Mouse (Mus musculus): ENCODE results near the gene Polr1c. TPM values are rescaled to one million over a fixed set of nuclear protein-coding genes. Genes with fewer than 3 reads are reported as not detected.

Polr1c gene
- total RNA-seq (2014; fragmentation: Nextera tagmentation): 86.8 and 97.0 TPM in 2 replicates
- total RNA-seq (2017): 40.4 and 65.2 TPM in 2 replicates

- peak; percentile 87 for ATAC-seq (replicated peaks; ENCODE audit: poor library complexity, severe bottlenecking)
Observed at GRCm38 (mm10) chr17:46247512-46248188, at the start of gene Polr1c, which contains the start of gene Yipf3. Gene Polr1c, minus strand, starts transcription at chr17:46248054. Gene Yipf3, plus strand, starts transcription at chr17:46248080.

DNA sequence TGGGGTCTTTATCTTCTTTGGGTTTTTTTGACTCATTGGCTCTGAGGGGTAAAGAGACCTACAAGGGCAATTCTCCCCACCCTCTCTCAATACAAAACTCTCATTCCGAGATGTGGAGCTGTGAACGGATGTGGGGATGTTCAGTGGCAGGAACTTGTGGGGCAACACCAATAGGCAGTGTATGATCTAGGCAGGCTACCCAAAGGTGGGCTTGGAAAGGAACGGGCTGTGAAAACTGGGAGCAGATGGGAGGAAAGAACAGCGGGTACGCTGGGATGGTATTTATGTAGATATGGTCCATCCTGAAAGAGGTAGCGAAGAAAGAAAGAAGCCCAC, 49.1 kb upstream of the Polr1c start:
- no peak for ATAC-seq (replicated peaks; ENCODE audit: poor library complexity, severe bottlenecking)

DNA sequence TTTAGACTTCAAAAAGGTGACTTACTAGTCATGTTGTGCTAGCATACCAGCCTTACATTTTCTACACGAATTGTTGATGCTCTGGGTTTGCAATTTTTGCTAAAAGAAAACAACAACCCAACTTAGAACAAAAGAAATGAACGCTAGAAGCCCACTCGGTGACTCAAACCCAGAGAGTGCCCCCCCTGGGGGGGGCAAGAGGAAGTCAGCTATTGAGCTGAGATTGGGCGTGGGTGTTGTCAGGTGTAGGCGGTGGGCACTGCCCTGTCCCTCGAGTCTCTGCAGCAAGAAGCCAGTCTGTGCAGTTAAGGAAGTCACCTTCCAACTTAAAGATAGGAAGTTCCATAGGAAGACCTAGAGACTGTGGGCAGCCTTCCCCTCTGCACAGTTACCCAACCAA, 48.7 kb upstream of the Polr1c start:
- 0 out of 2 replicates have a peak, but pooled peaks have one; percentile 9 for ATAC-seq (replicated peaks; ENCODE audit: poor library complexity, severe bottlenecking)

DNA sequence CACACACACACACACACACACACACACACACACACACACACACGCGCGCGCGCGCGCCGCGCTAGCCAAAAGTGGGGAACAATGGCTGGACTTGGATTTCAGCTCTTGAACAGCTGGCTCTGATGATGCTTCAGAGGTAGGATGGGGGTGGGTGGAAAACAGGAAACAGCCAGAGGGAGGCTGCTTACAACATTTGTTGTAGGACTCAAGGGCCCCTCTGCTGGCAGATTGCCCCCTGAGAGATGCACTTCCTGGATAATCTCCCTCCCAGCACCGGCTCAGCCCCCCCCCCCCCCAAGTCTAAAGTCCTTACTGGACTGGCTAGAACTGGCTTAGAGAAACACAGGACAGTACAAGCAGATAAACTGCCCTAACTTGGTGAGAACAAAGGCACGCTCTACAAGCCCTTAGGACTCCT, 39.8 kb upstream of the Polr1c start:
- ATAC-seq (replicated peaks; ENCODE audit: poor library complexity, severe bottlenecking): peak; percentile 59

GRCm38 (mm10) chr17:46285407-46285806, 37.6 kb upstream of the Polr1c start:
- no peak for ATAC-seq (replicated peaks; ENCODE audit: poor library complexity, severe bottlenecking)

DNA sequence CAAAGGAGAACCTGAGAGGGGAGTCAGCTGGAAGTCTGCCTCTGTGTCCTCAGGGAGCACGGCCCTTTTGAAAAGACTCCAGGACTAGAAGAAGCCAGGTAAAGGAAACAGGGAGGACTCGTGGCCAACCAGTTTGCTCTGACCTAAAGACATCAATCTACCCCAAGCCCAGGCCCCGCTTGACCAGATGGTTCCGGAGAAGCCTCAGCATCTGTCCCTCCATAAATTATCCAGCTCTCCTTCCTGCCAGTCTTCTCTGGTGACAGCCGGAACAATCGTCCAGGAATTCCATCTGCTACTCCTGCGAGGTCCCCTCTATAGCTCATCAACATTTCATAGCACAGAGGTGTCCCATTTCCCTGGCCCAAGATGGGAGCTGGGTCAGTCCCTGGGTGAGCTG, 36.8 kb upstream of the Polr1c start:
- no peak for ATAC-seq (replicated peaks; ENCODE audit: poor library complexity, severe bottlenecking)

GRCm38 (mm10) chr17:46283911-46284310, 36.1 kb upstream of the Polr1c start:
- no peak for ATAC-seq (replicated peaks; ENCODE audit: poor library complexity, severe bottlenecking)

GRCm38 (mm10) chr17:46283140-46283539, 35.3 kb upstream of the Polr1c start:
- 0 out of 2 replicates have a peak, but pooled peaks have one; percentile 10 for ATAC-seq (replicated peaks; ENCODE audit: poor library complexity, severe bottlenecking)

DNA sequence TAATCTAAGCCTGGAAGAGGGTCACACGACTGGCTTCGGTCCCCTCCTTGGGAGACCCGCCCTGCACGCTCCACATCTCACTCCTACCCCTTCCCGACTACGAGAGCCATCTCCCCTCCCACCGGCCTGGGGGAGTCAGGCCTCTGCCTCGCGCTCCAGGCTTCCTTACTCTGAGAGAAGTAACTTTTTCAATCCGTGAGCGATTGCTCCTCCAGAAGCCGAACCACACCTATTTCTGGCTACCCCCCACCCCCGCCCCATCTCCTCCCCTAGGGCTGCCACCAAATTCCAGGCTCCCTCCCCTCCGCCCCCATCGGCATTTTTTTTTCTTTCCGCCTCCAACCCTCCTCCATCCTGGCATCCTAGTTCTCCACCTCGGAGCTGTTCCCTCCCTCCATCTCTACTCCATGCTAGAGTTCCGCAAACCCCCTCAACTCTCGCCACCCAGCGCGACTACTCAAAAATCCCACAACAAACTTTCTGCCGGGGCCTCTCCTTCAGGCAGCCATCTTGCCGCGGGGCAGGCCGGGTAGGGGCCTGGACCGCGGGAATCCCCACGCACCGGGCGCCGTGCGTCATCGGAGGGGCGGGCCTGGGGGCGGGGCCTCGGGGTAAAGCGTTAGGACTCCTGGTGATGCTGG, 34.7 kb upstream of the Polr1c start, which contains the start of gene Tjap1:
Gene Tjap1 (minus strand): TSS at position 544 of the 641 bp plus-strand sequence.
- peak; percentile 90 for ATAC-seq (replicated peaks; ENCODE audit: poor library complexity, severe bottlenecking)

- ATAC-seq (replicated peaks; ENCODE audit: poor library complexity, severe bottlenecking): no peak
Observed at GRCm38 (mm10) chr17:46278011-46278765, 30.3 kb upstream of the Polr1c start.

GRCm38 (mm10) chr17:46277586-46277985, 29.7 kb upstream of the Polr1c start:
- no peak for ATAC-seq (replicated peaks; ENCODE audit: poor library complexity, severe bottlenecking)

DNA sequence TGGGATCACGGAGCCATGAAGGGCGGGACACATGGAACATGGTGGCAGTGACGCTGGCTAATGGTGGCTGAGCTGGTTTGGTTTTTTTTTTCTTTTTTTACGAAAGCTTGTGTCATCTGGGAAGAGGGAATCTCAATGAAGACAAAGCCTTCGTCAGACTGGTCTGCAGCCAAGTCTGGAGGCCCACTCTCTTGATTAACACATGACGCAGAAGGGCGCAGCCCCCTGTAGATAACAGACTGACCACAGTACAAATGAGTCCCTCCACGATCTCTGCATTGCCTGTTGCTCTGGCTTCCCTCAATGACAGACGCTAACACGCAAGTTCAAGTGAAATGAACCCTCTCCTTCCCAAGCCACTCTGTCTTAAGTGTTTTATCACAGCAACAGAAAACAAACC, 27.7 kb upstream of the Polr1c start:
- no peak for ATAC-seq (replicated peaks; ENCODE audit: poor library complexity, severe bottlenecking)

- ATAC-seq (replicated peaks; ENCODE audit: poor library complexity, severe bottlenecking): no peak
Observed at GRCm38 (mm10) chr17:46275034-46275433, 27.2 kb upstream of the Polr1c start.

- ATAC-seq (replicated peaks; ENCODE audit: poor library complexity, severe bottlenecking): no peak
Observed at GRCm38 (mm10) chr17:46274465-46274864, 26.6 kb upstream of the Polr1c start.

DNA sequence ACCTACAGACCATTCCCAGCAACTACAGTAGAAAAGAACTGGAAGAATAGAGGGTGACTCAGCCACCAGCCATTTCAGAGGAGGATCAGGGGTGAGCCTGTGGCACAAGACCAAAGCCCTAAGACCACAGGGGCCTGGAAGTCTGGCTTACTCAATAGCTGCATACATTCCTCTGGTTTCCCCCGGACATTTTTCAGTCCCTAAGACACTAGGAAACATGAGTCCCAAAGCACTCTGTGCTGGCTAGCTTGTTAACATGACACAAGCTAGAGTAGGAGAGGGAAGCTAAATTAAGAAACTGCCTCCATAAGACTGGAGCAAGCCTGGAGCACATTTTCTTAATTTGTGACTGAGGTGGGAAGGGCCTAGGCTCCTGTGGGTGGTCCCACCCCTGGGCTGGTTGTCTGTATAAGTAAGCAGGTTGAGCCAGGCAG, 26.0 kb upstream of the Polr1c start:
- ATAC-seq (replicated peaks; ENCODE audit: poor library complexity, severe bottlenecking): no peak

DNA sequence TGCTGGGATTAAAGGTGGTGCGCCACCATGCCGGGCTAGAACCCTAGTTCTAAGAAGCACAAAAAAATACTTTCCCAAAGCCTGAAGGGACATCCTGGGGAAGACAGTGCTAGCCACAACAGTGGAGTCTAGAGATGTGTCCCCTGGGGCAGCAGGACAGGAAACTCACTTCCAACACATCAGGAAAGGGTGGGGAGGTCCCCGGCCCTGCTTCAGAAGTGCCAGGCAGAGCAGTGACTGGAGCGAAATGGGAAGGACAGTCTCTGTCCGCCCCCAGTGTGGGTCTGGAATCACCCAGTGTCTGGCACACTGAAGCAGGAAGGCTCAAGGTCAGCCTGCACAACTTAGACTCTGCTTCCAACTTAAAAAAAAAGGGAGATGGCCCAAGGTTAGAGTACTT, 24.8 kb upstream of the Polr1c start:
- ATAC-seq (replicated peaks; ENCODE audit: poor library complexity, severe bottlenecking): no peak

DNA sequence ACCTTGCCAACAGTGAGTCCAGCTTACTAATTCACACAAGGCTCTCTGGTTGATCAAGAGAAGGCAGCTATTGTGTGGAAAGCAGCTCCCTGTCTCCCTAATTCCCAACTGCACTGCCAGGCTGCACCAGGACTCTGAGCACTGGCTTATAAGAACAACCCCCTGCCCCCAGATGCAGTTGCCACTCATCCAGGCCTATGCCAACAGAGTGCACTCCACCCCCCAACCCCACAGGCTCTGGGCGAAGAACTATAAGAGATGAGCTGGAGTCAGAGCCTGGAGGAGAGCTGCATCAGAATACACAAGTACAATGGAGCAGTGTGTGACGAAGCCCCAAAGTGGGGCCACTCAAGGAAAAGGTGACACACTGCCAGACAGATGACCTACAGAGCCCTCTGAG, 24.2 kb upstream of the Polr1c start:
- ATAC-seq (replicated peaks; ENCODE audit: poor library complexity, severe bottlenecking): no peak

DNA sequence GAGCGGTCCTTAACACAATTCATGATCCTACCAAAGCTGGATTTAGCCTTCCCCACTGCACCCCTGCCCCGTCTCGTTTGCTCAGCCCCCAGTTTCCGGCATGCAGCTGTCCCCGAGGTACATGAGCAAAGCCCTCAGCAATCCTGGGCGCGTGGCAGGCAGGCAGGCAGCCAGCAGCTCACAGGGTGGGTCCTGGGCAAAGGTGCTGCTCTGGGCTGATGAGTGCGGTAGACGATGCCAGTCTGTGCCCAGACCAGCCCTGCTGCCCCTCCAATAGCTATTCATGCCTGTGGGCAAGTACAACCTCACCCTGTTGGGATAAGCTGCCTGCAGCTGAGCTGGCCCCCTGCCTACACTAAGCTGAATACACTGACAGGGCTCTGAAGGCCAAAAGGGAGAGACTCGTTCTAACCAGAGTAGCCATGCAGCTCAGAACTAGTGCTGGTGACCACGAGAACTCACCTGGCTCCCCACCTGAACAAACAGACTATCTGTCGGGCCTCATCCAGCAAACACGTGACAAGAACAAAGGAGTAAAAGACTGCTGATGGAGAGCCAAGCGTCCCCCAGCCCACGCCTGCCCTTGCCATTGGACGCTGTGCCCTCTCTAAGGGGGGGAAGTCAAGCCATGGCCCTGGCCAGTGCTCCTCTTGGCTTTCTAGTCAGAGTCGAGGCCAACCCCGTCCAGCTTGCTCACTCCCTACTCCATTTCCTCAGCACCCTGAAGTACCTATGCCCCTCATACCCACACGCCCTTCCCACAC, 22.1 kb upstream of the Polr1c start:
- ATAC-seq (replicated peaks; ENCODE audit: poor library complexity, severe bottlenecking): no peak

GRCm38 (mm10) chr17:46268026-46268720, 20.3 kb upstream of the Polr1c start:
- no peak for ATAC-seq (replicated peaks; ENCODE audit: poor library complexity, severe bottlenecking)

DNA sequence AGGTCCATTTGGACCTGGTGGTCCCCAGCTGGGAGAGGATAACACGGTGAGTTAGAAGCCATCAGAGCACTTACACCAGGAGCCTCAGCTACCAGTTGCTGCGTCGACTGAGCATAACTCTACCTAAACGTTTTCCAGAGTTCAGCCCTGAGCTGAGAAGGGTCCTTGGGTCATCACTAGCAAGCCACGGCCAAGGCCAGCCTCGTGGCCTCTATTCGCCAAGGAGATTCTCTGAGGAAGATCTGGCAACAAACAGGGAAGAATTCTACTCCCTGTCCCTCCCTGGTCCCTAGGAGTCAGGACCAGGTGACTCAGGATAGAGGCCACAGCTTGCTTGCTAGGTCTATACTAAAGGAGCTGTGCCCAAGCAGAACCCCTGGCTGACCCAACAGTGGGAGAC, 19.7 kb upstream of the Polr1c start:
- ATAC-seq (replicated peaks; ENCODE audit: poor library complexity, severe bottlenecking): no peak

All from granulocyte monocyte progenitor cell, adult 5-6 weeks (primary cell).